Mouse (Mus musculus) lung, embryonic 15.5 days (tissue): ENCODE measurements around the gene Cldn7. TPM values are rescaled to one million over a fixed set of nuclear protein-coding genes. Genes with fewer than 3 reads are reported as not detected.
A peak's percentile ranks its signal among the peaks of the same experiment; 100 is the strongest.
"Not testable (repeated sequence)": the region's sequence is repeated elsewhere in the genome, so short reads cannot be mapped to it uniquely, and the experiment has no call there.

Experiments
- ATAC-seq: fragments of 200-750 bp; cut with Nextera tagmentation; 2 replicates; pipeline ENCODE4 v1.8.0; 2017; ENCODE audit warnings: moderate number of reproducible peaks, borderline replicate concordance; ENCODE audit not compliant: low FRiP score, low TSS enrichment; ENCODE audit errors: extremely low read depth
- H3K27ac ChIP-seq: fragments of 300-500 bp; sonication (generic); 2 replicates; pipeline ENCODE4 v1.5.1; 2015; ENCODE audit warnings: moderate library complexity, mild to moderate bottlenecking, inconsistent platforms
- H3K27me3 ChIP-seq: fragments of 300-500 bp; sonication (generic); 2 replicates; pipeline ENCODE4 v1.6.1; 2015; ENCODE audit warnings: inconsistent platforms
- H3K36me3 ChIP-seq: fragments of 300-500 bp; sonication (generic); 2 replicates; pipeline ENCODE4 v1.6.1; 2015; ENCODE audit warnings: inconsistent platforms
- H3K4me1 ChIP-seq: fragments of 300-500 bp; sonication (generic); 2 replicates; pipeline ENCODE4 v1.6.1; 2015; ENCODE audit warnings: inconsistent platforms
- H3K4me2 ChIP-seq: fragments of 300-500 bp; sonication (generic); 2 replicates; pipeline ENCODE4 v1.6.1; 2015; ENCODE audit warnings: inconsistent platforms, mild to moderate bottlenecking, moderate library complexity
- H3K4me3 ChIP-seq: fragments of 300-500 bp; sonication (generic); 2 replicates; pipeline ENCODE4 v1.5.1; 2015; ENCODE audit warnings: mild to moderate bottlenecking, inconsistent platforms
- H3K9ac ChIP-seq: fragments of 300-500 bp; sonication (generic); 2 replicates; pipeline ENCODE4 v1.6.1; 2015; ENCODE audit warnings: inconsistent platforms
- H3K9me3 ChIP-seq: fragments of 300-500 bp; sonication (generic); 2 replicates; pipeline ENCODE4 v1.6.1; 2016; ENCODE audit warnings: inconsistent platforms
- WGBS: fragments of 180-500 bp; shearing (Covaris S2); methylation state at CpG from one replicate; pipeline ENCODE4 v1.1.7; 2015; 5-methylcytosine and 5-hydroxymethylcytosine counted together
- polyA plus RNA-seq: library from polyadenylated mRNA; unstranded; fragments of >200 nt; fragmentation: Nextera tagmentation; extraction: Ambion mirVana; gene quantifications from 2 replicates; pipeline ENCODE4 v1.2.1, GENCODE M21; 2015

The Cldn7 gene
- polyA plus RNA-seq, 1 experiment from 2014 or later, result 154 TPM

DNA sequence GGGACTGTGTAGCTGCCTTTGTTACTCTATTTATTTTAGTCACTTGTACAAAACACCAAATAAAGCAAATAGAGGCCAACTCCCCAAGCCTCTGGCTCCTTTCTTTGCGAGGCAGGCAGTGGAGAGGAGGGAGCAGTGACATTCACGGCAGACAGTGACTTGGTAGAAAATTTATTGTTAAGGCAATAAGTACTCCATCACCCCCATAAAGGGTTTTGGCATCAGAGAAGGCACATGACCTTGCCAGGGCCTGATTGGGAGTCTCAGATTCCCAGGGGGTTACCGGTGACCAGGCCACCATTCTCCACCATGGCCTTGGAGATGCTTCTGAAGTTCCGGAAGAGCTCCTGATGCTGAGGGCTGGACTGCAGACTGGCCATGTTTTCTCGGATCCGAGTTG lies 45.5 kb downstream of the Cldn7 start:
- Histone ChIP-seq H3K4me3 (no peak overlapping the region), H3K9ac (no peak overlapping the region), H3K4me2 (no peak overlapping the region), H3K27me3 (no peaks in the 10 kb centered on the region), H3K27ac (no peak overlapping the region), H3K9me3 (no peaks in the 10 kb centered on the region), H3K4me1 (peaks cover 13% of the 10 kb centered on the region), H3K36me3 (peaks cover 74% of the 10 kb centered on the region)
- ATAC-seq, result no peak
- 89% methylated on average over 6 of the region's 6 CpGs for WGBS

DNA sequence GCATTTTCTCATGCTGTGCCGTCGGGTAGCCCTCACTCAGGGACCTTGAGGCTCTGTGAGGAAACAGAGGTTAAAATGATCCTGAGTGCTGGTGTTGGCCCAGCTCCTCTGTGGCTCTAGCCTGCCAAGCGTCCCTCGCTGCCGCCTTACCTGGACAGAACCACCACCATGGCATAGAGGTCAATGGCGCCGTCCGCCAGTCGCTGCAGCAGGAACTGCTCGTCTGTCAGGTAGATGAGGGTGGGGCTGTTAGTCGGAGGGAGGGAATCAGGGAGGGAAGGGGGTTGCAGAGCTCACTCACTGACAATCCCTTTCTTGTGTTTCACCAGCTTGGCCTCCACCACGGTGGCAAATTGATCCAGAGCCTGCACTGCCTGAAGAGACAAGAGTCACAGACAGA lies 46.0 kb downstream of the Cldn7 start:
- no peak for ATAC-seq
- peaks cover 16% of the 10 kb centered on the region for H3K4me1 ChIP-seq
- WGBS, result 81% methylated on average over 12 of the region's 12 CpGs

DNA sequence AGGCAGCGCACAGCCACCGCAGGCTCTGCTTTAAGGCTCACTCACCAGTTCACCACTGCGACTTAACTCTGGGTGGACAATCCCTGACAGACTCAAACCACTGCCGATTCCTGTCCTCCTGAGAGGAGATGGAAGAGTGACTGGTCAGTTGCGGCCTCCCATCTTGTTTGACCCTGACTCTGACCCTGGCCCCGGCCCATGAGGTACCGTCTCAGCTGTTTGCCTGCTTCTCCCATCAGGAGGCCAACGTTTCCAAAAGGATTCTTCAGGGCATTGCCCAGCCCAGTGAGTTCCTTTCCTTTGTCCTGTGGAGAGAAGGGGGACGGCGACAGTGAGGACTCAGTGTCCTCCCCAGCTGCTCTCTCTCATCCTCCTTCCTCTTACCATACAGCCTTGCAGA lies 46.4 kb downstream of the Cldn7 start:
- H3K4me3 ChIP-seq, result no peak overlapping the region
- H3K27ac ChIP-seq, result no peak overlapping the region
- H3K36me3 ChIP-seq, result peaks cover 71% of the 10 kb centered on the region
- no peak overlapping the region for H3K4me2 ChIP-seq
- H3K27me3 ChIP-seq, result no peaks in the 10 kb centered on the region
- no peaks in the 10 kb centered on the region for H3K9me3 ChIP-seq
- ATAC-seq, result no peak
- peaks cover 18% of the 10 kb centered on the region for H3K4me1 ChIP-seq
- 86% methylated on average over 10 of the region's 10 CpGs for WGBS
- no peak overlapping the region for H3K9ac ChIP-seq

More for the DNA sequence above, 46.0 kb downstream of the Cldn7 start:
- no peak overlapping the region for H3K4me2 ChIP-seq
- H3K4me3 ChIP-seq, result no peak overlapping the region
- H3K9me3 ChIP-seq, result no peaks in the 10 kb centered on the region
- no peak overlapping the region for H3K9ac ChIP-seq
- H3K27ac ChIP-seq, result no peak overlapping the region
- H3K36me3 ChIP-seq, result peaks cover 74% of the 10 kb centered on the region
- no peaks in the 10 kb centered on the region for H3K27me3 ChIP-seq

DNA sequence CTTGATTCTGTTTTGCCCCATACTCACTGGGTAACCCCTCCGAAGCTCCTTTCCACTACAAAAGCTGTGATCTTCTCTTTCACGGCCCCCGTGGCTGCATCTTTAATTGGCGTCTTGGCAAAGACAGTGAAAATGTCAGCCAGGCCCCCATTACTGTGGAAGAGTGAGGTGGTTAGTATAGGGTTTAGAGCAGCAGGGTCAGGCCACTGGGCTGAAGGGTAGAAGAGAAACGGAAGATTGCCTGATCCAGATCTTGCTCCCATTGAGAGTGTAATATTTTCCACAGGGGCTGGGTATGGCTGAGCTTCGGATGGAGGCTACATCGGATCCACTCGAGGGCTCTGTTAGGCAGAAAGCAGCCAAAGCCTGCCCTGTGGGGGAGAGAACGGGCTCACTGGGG lies 48.4 kb downstream of the Cldn7 start:
- no peak for ATAC-seq
- WGBS, result 82% methylated on average over 9 of the region's 9 CpGs
- H3K36me3 ChIP-seq, result peaks cover 52% of the 10 kb centered on the region

DNA sequence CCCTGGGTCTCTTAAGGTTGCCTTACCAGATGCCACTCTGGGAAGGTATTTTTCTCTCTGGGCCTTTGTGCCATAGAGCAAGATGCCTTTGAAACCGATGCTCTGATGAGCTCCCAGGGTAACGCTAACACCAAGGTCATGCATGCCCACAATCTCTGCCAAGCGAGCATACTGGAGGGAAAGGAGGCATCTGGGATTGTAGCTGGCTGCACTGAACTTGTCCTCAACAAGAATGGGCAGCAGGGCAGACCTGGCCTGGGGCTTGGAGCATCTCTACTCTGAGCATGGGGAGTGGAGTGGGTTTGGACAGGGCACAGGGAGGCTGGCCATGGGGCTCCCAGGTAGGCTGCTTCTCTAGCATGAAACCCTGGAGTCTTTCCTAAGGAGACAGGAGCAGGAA lies 48.8 kb downstream of the Cldn7 start:
- no peak overlapping the region for H3K27ac ChIP-seq
- H3K9me3 ChIP-seq, result no peaks in the 10 kb centered on the region
- peaks cover 32% of the 10 kb centered on the region for H3K4me1 ChIP-seq
- peaks cover 47% of the 10 kb centered on the region for H3K36me3 ChIP-seq
- ATAC-seq, result no peak
- no peak overlapping the region for H3K4me2 ChIP-seq
- H3K27me3 ChIP-seq, result no peaks in the 10 kb centered on the region
- no peak overlapping the region for H3K9ac ChIP-seq
- 86% methylated on average over 3 of the region's 3 CpGs for WGBS
- no peak overlapping the region for H3K4me3 ChIP-seq

More for the DNA sequence above, 48.4 kb downstream of the Cldn7 start:
- Histone ChIP-seq H3K9ac (no peak overlapping the region), H3K4me2 (no peak overlapping the region), H3K27me3 (no peaks in the 10 kb centered on the region), H3K27ac (no peak overlapping the region), H3K9me3 (no peaks in the 10 kb centered on the region), H3K4me1 (peaks cover 30% of the 10 kb centered on the region), H3K4me3 (no peak overlapping the region)

DNA sequence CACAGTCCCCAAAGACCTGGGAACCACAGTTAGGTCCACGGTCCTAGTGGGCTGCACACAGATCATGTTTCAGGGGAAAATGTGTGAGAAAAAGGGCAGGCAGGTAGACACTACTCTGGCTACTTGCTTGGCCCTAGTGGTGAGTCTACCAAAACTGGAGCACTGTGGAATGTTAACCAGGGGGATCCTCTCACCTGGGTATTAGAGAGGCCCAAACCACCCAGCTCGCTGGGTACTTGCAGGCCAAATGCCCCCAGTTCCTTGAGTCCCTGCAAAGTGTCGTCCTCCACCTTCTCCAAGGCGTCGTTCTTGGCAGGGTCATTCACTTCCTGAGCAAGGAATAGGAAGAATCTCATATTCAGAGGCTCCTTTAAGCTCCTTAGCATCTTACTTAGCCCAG lies 49.5 kb downstream of the Cldn7 start:
- 55% methylated on average over 5 of the region's 5 CpGs for WGBS
- 0 out of 2 replicates have a peak overlapping the region, but pooled peaks have one; percentile 61 for H3K4me3 ChIP-seq
- ATAC-seq, result no peak
- no peak overlapping the region for H3K27ac ChIP-seq
- peaks cover 37% of the 10 kb centered on the region for H3K4me1 ChIP-seq
- H3K9ac ChIP-seq, result no peak overlapping the region
- no peaks in the 10 kb centered on the region for H3K9me3 ChIP-seq
- peak overlapping the region; percentile 93 for H3K4me2 ChIP-seq
- no peaks in the 10 kb centered on the region for H3K27me3 ChIP-seq
- H3K36me3 ChIP-seq, result peaks cover 41% of the 10 kb centered on the region

DNA sequence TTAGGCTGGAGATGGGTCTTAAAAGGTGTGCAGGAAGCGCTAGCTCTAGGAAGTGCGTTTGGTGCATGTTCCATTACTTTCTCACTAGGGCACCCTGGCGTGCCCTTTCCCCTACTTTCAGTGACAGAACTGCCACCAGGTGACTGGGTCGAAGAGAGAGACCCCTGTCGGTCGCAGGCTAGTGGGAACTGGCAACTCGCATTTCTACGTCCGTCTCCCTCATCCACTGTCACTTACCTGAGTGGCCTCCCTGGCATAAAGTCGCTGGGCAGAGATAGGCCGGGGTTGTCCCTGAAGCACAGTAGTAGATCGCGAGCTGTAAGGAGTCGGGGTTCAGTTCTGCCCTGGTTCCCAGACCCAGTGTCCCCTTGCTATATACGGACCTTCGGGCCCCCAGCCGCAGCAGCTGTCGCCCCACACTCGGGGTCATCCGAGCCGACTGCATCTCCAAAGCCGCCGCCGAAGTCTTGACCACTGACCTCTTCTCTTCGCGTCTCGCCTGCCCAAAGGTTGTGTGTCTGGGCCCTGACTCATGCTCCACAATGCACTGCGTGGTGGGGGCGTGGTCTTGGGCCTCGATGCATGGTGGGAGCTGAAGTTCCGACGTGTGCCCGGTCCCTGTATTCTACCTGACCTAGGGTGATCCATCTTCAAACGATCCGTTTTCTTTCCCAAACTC lies 50.4 kb downstream of the Cldn7 start, which contains the start of gene Acadvl:
Gene Acadvl, minus strand, starts transcription at position 532 of the 679 bp plus-strand sequence.
- under 1% methylated on average over 35 of the region's 35 CpGs for WGBS
- no peaks in the 10 kb centered on the region for H3K9me3 ChIP-seq
- peak within 1 kb of the TSS; percentile 93 for H3K4me2 ChIP-seq
- H3K27ac ChIP-seq, result peak within 1 kb of the TSS; percentile 75
- peak; percentile 73 for ATAC-seq
- H3K4me3 ChIP-seq, result peak within 1 kb of the TSS; percentile 61
- peak within 1 kb of the TSS; percentile 75 for H3K9ac ChIP-seq
- peaks cover 31% of the 10 kb centered on the region for H3K36me3 ChIP-seq
- H3K27me3 ChIP-seq, result no peaks in the 10 kb centered on the region
- peaks cover 47% of the 10 kb centered on the region for H3K4me1 ChIP-seq

DNA sequence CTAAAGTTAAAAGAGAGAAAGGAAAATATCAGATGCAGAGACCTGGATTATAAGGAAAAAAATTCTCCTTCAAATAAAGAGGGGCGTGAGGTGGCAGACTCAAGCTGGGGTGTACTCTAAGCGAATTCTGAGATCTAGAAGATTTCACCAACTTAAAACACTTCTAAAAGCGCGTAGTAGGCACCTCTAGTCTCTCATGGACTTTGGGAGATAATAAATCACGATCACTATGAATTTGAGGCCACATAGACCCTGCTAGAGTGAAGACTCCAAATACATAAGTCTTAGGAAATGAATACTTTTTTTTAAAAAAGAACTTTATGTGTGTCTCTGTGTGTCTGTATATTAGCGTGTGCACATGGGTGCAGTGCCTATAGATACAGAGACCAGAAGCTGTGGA lies 51.1 kb downstream of the Cldn7 start:
- peaks cover 53% of the 10 kb centered on the region for H3K4me1 ChIP-seq
- 61% methylated on average over 6 of the region's 6 CpGs for WGBS
- no peaks in the 10 kb centered on the region for H3K27me3 ChIP-seq
- H3K4me2 ChIP-seq, result peak overlapping the region; percentile 93
- H3K27ac ChIP-seq, result no peak overlapping the region
- peak overlapping the region; percentile 61; the same call in 1 of the 2 replicates for H3K4me3 ChIP-seq
- H3K9ac ChIP-seq, result no peak overlapping the region
- H3K36me3 ChIP-seq, result peaks cover 24% of the 10 kb centered on the region
- H3K9me3 ChIP-seq, result no peaks in the 10 kb centered on the region
- no peak for ATAC-seq

DNA sequence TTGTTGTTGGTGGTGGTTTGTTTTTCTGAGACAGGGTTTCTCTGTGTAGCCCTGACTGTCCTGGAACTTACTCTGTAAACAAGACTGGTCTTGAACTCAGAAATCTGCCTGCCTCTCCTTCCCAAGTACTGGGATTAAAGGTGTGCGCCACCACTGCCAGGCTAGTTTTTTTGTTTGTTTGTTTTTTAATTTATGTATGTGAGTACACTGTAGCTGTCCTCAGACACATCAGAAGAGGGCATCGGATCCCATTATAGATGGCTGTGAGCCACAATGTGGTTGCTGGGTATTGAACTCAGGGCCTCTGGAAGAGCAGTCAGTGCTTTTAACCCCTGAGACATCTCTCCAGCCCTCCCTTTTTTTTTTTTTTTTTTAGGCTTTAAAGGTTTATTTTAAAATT lies 51.6 kb downstream of the Cldn7 start:
- not testable (repeated sequence) for H3K27ac ChIP-seq, H3K4me3 ChIP-seq, H3K4me2 ChIP-seq, ATAC-seq, H3K9ac ChIP-seq, H3K27me3 ChIP-seq, H3K9me3 ChIP-seq
- Histone ChIP-seq H3K36me3 (peaks cover 19% of the 10 kb centered on the region), H3K4me1 (peaks cover 57% of the 10 kb centered on the region)
- 85% methylated on average over 2 of the region's 2 CpGs for WGBS

DNA sequence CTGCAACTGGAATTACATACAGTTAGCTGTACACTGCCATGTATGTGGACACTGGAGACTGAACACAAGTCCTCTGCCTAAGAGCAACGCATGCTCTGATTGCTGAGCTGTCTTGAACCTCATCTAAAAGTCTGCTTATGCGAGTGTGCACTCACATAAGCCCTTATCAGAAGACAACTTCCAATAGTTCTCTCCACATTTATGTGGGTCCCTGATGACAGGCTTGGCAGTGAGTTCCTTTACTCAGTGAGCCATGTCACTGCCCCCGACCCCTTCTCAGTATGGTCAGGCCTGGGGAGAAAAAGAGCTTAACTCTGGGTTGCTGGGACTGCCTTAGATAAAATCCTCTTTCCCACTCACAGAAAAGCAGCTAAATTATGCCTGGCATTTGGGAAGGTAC lies 52.1 kb downstream of the Cldn7 start, which contains the start of gene Dlg4:
Gene Dlg4, plus strand, starts transcription at position 274 of the 400 bp plus-strand sequence.
- Histone ChIP-seq H3K9me3 (no peaks in the 10 kb centered on the region), H3K27ac (peak within 1 kb of the TSS; percentile 21; the same call in 1 of the 2 replicates), H3K9ac (peak within 1 kb of the TSS; percentile 77; the same call in 1 of the 2 replicates), H3K27me3 (no peaks in the 10 kb centered on the region), H3K4me2 (peak within 1 kb of the TSS; percentile 76), H3K36me3 (peaks cover 14% of the 10 kb centered on the region), H3K4me1 (peaks cover 57% of the 10 kb centered on the region), H3K4me3 (peak within 1 kb of the TSS; percentile 60; the same call in 1 of the 2 replicates)
- 63% methylated on average over 3 of the region's 3 CpGs for WGBS
- ATAC-seq, result no peak

DNA sequence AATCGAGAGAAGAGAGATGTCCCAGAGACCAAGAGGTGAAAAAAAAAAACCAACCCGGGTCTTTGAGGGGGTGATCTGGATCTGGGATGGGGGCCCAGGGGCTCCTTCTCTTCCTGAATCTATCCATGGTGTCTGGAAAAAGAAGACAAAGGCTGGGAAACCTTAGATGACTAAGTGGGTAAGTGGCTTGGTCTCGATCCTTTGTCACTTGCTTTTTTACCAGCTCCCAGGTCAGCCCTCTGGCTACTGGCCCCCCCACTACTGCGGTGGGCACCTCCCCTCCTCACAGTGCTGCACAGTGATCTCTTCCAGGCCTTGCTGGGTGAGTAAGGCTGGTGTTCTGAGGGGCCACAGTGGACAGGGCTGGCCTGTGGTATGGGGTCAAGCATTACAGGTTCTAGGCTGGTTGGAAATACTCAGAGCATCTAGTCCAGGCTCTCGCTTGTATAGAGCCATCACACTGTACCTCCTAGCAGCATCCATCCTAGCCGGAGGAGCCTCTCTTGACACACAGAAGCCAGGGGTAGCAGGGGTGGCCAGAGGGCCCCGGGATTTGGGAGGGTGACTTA lies 52.7 kb downstream of the Cldn7 start:
- H3K4me1 ChIP-seq, result peaks cover 60% of the 10 kb centered on the region
- H3K27ac ChIP-seq, result peak overlapping the region; percentile 21; the same call in 1 of the 2 replicates
- no peaks in the 10 kb centered on the region for H3K9me3 ChIP-seq
- WGBS, result 46% methylated on average over 7 of the region's 7 CpGs
- H3K4me3 ChIP-seq, result 0 out of 2 replicates have a peak overlapping the region, but pooled peaks have one; percentile 60
- H3K4me2 ChIP-seq, result peak overlapping the region; percentile 76
- ATAC-seq, result no peak
- peak overlapping the region; percentile 77; the same call in 1 of the 2 replicates for H3K9ac ChIP-seq
- peaks cover 8% of the 10 kb centered on the region for H3K36me3 ChIP-seq
- H3K27me3 ChIP-seq, result no peaks in the 10 kb centered on the region
